Mouse (Mus musculus): ENCODE measurements around the gene Cd27.
"Not testable (repeated sequence)": the region's sequence is repeated elsewhere in the genome, so short reads cannot be mapped to it uniquely, and the experiment has no call there.

The Cd27 gene

DNA sequence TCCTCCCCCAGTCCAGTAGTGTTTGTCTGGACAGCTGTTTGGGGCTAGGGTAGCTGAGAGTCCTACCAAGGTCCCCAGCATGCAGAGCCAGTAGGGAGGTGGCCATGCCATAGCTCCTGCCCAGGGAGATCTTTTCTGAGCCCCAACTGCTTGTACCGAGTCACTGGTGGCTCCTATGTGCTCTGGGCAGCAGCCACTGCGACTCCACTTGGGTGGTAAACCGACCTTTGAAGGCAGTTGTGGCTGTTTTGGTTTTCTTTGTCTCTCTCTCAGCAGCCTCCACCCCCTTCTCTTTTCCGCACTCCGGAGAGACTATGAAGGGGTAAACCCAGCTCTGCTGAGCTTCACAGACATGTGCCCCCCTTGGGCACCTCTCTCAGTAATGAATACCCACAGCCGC is at the start of gene Cd27:
Gene Cd27, minus strand, starts transcription at position 229 of the 400 bp plus-strand sequence.
- DNase-seq, result no peak

DNA sequence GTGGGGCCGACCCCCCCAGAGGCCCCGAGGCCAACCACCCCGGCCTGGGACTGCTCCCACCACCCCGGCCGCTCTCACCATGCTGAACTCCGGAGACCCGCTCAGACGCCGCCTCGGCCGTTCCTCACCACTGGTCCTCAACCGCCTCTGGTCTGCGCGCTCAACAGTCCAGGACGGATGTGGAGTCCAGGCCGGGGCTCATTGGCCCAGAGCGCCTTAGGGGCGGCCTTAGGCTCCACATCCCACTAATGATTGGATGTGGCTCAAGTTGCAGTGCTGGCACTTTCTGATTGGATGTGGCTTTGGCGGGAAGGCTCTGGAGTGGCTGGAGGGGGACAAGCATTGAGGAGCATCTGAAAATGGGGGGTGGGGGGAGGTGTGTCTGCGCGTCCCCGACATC is 49.1 kb upstream of the Cd27 start, which contains the start of gene Tuba3a:
Gene Tuba3a, minus strand, starts transcription at position 153 of the 400 bp plus-strand sequence.
- DNase-seq, result no peak

DNA sequence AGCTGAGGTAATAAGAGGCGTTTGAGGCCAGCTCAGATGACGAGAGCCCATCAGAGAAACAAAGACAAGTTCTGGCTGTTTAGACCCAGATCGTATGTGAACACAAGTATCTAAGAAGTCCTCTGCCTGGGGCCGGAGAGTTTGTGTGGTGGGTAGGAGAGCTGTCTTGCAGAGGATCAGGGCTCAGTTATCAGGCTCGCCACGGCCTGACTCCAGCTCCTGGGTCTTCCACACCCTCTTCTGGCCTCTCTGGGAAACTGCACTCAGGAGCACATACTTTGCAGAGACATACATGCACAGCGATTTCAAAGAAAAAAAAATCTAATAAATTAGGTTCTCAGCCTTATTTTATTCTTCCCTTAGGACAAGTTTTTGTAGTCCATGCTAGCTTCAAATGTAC is 47.9 kb upstream of the Cd27 start:
- no peak for DNase-seq

DNA sequence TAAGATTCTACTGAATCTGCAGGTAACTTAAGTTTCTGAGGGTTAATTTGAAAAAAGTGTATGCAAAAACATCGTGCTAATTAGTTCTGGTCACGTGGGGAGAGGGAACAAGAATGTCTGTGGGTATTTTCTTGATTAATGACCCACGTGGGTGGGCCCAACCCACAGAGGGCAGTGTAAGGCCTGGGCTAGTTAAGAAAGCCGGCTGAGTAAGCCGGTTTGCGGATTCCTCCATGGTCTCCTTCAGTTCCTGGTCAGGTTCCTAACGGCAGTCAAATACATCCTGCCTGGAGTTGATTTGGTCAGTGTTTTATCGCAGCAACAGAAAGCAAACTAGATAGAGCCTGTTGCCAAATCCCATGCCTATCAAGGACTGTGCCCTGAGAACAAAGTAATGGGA is 47.4 kb upstream of the Cd27 start:
- DNase-seq, result no peak

DNA sequence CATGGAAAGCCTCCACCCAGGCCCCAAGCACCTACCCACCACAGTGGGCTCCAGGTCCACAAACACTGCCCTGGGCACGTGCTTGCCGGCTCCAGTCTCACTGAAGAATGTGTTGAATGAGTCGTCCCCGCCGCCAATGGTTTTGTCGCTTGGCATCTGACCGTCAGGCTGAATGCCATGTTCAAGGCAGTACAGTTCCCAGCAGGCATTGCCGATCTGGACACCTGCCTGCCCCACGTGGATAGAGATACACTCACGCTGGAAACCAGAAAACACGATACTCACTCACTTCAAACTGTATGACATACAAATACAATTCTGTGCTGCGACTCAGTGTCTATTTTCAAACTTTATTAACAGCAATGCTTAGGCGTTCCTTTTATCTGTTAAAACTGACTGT is 45.9 kb upstream of the Cd27 start:
- not testable (repeated sequence) for DNase-seq

DNA sequence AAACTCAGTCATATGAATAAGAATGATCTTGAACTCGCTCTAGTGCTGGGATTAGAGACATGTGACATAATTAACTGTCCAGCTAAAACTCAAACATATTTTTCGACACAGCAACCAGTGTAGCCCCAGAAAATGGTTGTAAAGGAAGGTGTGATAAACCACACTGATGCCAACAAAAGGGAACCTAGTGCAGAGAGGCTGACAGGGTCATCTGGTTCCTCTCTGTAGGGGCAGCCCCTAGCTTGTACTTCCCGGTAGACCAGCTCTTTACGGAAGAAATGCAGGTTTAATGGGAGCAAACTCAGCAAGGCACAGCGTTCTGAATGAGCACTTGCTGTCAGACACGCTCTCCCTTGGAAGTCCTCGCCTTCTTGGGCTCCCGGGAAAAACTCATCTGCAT is 42.9 kb upstream of the Cd27 start:
- no peak for DNase-seq

DNA sequence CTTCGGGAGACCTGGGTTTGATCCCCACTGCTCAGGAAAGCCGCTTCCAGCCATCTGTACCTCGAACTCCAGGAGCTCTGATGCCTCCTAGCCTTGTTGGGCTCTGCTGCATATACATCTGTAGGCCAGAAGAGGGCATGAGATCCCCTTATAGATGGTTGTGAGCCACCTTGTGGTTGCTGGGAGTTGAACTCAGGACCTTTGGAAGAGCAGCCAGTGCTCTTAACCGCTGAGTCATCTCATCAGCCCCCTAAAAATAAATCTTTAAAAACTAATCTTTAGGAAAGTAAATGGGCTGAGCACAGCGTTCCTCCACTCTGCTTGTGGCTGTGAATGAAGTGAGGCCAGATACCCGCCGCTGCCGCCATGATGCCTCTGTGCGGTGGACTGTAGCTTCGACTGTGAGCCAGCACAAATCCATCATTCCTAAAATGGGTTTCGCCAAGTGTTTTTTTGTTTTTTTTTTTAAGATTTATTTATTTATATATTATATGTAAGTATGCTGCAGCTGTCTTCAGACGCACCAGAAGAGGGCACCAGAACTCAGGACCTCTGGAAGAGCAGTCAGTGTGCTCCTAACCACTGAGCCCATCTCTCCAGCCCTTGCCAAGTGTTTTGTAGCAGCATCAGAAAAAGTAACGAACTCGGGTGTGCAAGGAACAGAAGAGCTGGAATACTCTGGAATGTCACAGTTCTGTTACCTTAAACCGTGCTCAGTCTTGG is 38.2 kb upstream of the Cd27 start:
- DNase-seq, result peak; percentile 45

DNA sequence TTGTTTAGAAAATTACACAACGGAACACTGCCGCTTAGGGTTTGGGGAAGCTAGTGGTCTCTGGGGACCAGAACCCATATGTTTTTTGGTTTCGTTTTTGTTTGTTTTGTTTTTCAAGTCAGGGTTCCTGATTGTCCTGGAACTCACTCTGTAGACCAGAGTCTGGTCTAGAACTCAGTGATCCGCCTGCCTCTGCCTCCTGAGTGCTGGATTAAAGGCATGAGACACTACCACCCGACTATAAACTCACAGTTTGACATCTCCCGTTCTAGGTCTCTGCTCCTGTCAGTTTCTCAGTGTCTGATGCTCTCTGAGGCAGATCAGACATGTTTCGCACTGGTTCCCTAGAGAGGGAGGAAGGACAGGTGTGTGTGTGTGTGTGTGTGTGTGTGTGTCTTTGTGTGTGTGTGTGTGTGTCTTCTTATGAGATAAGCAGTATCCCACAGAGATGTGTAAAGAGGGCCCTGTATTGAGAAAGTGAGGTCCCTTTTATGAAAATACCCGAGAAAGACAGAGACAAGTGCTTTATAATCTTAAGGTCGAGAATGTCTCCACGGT is 35.5 kb upstream of the Cd27 start:
- DNase-seq, result no peak

DNA sequence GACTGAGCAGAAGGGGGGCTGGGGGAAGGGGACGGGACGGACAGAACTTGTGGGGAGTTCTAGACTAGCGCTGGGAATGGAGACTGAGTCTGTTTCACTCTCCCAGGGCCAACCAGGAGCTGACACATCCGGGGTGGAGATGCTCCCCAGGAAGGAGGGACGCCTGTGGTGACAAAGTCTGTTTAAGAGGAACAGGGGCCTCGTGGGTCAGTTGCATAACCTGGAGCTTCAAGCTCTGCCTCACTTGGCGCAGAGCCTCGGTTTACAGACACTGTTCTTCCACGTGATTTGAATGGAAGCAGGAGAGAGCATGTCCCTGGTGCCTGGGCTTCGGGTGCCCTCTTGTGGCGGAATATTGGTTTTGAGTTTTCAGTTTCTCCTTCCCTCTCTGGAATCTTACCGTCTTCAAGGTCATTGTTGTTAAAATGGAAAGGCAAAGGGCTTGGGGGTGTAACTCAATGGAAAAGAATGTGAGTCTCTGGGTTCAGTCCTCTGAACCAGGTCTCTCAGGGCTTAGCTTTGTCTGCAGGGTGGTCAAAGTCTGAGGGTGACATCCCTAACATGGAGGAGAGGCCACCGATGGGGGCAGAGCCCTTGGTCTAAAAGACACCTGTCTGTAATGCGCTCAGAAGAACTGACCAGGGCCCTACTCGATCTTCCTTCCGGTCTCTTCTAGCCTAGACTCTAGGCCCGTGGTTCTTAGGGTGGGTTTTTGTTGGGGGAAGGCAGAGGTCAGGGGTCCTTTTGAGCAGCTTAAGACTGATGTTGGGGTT is 34.8 kb upstream of the Cd27 start:
- DNase-seq, result peak; percentile 88

DNA sequence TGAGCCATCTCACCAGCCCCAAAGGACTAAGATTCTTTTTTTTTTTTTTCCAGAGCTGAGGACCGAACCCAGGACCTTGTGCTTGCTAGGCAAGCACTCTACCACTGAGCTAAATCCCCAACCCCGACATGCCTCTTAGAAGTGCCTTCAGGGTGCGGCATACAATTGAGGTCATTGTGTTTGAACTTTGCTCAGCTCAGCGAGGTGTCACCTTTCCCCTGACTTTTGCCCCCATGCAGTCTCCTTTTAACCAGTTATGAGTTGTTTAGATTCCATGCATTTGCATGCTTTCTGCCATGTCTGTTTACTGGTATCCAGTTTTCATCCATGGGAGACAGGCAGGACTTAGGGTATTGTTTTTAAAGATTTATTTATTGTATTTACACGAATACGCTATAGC is 32.0 kb upstream of the Cd27 start:
- DNase-seq, result no peak

DNA sequence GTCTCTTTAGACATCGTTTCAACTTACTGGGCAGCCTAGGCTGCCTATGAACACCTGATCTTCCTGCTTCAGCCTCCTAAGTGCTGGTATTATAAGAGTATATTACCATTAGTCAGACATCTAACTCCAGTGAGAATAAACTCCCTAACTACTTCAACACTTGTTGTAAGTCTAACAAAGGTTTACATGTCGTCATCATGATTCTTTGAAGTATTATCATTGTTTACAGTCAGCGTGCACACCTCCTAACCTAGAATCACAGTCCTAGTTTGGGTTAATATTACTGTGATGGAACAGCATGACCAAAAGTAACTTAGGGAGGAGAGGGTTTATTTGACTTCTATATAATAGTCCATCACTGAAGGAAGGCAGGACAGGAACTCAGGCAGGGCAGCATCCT is 30.7 kb upstream of the Cd27 start:
- no peak for DNase-seq

DNA sequence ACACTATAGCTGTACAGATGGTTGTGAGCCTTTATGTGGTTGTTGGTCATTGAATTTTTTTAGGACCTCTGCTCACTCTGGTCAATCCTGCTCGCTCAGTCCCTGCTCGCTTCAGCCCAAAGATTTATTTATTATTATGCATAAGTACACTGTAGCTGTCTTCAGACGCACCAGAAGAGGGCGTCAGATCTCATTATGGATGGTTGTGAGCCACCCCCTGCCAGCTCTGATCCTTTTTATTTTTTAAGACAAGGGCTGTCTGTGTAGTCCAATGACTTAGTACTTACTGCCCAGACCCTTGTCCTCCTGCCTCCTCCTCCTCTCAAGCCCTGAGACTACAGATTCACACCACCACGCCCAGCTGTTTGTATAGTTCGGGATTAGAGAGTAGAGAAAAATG is 29.8 kb upstream of the Cd27 start:
- DNase-seq, result not testable (repeated sequence)

DNA sequence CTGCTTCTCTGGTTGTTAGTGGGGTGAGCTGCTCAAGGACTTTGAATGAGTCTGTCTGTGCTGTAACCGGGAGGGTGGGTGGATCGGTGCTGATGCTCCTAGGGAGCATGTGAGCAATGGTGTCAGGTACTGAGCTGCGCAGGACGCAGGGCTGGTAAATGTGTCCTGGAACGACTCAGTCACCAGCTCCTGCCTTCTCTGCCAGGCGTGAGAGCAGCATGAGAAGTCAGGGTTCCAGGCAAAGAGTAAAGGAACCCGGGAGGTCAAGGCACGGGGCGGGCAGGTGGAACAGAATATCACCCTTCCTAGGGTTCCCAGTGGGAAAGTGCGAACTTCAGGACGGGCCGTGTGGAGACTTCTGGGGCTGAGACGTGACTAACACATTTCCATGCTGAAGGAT is 29.3 kb upstream of the Cd27 start:
- DNase-seq, result no peak

DNA sequence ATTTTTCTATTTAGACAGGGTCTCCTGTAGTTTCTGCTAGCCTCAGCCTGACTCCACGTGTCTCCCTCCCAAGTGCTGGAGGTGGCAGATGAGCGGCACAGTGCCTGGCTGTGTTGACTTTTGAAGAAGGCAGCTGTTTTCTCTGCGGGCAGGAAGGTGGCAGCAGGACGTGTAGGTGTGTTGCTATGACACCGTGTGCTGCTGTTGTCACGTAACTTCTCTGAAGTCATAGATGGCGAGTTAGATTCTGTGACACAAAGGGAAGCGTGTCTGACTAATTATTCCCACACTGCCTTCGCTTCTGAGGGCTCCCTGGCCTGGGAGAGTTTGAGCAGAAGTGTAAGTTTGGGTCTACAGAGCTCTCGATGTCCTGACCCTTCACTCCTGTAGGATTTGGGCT is 28.4 kb upstream of the Cd27 start:
- no peak for DNase-seq

DNA sequence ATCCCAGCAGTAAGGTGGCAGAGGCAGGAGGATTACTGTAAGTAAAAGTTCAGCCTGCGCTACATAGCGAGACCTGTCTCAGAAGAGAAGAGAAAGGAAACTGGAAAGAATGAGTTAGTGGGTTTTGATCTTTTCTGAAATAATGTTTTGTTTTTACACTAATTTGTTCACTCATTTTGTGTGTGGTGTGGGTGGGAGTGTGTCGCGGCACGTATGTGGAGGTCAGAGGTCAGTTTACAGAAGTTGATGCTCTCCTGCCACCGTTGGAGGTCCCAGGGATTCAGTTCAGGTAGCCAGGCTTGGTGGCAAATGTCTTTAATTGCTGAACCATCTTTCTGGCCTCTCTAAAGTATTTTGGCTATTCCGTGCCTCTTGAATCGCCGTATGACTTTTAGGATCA is 27.4 kb upstream of the Cd27 start:
- no peak for DNase-seq

DNA sequence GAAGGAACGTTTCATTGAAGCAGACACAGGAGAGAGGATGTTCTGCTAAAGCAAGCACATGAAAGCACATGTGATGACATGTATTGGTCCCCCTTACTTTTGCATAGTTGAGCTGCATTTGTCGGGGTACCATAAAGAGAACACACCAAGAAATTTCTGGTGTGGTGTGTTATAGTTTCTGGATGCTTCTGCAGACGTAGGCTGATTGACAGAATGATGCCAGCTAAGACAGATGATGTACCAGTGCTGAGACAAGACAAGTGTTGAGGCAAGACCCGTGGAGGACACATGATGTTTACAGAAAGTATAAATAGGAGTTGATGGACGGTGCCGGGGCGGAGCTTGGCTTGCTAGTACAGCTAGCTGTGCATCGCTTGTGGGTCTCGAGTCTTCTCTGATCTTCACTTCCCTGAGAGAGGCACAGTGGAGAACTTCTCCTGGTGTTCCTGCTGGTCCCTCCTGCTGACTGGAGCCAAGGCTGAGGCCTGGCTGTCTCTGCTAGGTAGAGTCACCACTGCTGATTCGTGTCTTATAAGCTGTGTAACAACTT is 23.3 kb upstream of the Cd27 start:
- DNase-seq, result no peak

DNA sequence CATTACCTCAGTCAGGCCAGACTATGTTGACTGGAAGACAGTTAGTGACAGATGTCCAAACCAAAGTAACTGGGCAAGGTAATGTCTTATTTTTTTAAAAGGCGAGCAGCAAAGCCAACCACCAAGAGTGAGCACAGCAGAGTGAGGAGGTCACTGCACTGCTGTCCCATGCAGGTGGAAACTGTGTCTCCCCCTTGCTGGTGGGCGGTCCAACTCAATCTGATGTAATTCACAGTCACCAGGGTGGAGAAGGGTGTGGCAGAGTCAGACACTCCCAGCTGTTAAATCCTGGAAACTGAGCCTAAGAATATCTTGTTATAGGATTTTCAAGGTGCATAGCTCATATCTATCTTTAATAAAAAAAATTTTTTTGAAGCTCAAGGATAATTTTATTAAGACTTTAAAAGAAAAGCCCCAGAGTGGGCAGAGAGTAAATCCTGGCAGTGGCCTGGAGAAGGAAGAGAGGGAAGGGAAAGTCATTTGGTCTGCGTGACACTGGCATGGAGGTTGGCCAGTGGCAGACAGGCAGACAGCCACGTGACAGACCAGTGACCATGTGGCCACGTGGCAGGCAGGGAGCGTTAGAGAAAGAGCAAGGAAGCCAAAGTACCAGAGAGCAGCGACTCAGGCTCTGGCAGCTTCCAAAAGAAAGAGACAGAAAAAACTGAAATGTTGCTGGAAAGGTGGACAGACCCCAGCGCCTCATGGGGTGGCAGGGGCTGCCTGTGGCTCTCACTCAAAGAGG is 19.6 kb upstream of the Cd27 start:
- DNase-seq, result no peak

DNA sequence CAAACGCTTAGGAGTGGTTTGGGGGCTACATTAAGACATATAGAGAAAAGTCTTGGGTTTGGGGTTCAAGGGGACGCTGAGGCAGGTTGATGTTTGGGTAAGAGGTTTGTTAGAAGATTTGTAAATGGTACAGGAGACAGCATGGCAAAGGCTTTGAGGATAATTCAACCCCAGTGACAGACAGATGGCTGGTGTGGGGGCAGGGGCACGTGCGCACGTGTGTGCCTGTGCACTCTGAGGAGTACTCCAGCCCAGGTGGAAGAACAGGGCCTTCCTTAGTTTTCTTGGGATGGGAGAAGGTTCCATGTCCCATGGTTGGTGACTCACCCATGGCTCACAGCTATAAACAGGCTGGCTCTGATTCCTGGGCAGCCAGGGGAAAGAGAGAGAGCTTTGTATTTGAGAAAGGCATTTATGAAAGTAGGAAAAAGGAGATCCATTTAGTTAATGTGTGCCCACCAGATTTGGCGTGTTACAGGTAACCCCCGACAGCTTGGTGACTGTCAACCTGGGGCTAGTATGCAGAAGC is 18.8 kb upstream of the Cd27 start:
- DNase-seq, result no peak

DNA sequence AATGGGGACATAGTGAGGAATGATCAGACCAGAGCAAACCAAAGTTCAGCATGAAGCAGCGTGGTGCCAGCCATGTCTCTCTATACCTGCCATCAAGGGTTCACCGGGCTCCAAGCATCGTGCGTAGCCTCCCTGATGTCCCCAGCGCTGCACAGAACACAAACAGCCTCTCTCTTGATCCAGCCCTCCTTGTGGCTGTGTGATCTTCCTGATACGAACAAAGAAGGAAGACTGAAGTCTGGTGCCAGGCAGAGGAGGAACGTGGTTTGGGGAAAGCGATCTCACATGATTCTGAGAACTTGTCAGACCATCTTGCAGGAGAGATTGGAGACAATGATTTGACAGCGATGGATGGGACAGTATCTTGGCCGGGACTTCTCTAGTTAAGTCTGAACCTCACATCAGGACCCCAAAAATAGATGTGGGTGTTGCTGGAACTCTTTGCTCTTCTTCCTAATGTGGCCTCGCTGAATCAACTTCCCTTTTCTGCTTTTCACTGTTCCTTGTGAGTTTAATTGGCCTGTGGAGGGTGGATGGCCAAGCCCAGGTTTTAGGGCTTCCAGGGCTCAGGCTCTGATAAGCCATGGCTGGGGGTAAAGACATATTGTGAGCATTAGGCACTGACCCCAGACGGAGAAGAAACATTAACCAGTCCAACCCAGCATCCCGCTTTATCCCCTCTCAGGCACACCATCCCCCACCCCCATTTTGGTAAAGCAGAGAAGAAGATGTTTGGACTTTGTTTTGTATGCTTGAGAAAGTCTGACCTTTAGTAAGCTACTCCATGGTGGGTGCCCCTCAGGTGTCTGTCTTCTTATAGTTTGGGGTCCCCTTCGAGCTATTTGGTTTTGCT is 17.3 kb upstream of the Cd27 start:
- DNase-seq, result no peak

DNA sequence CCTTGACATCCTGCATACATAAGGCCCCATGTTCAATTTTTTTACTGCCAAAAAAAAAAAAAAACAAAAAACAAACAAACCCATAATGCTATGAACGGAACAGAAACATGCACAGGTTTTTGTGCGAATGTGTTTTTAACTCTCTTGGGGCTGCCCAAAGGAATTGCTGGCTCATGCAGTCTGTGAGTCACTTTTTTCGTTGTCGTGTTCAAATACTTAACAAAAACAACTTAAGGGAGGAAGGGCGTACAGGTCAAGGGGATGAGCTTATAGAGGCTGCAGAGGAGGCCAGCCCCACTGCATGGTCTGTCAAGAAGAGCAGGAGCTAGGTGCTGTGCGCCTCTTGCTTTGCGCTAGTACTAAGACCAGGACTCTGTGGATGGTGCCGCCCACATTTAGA is 15.9 kb upstream of the Cd27 start:
- no peak for DNase-seq

DNA sequence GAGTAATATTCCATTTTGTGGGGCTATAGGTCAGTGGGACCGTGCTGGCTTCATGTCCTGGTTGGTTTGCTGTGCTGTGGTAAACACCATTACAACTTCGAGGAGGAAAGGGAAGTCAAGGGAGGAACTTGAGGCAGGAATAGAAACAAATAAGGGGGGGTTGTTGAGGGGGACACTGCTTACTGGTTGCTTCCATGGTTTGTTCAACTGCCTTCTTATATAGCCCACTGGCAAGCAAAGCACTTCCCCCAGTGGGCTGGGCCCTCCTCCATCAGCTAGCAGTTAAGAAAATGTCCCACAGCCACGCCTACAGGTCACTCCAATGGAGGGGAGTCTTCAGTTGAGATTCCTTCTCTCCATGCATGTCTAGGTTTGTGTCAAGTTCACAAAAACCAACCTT is 15.5 kb upstream of the Cd27 start:
- no peak for DNase-seq

DNA sequence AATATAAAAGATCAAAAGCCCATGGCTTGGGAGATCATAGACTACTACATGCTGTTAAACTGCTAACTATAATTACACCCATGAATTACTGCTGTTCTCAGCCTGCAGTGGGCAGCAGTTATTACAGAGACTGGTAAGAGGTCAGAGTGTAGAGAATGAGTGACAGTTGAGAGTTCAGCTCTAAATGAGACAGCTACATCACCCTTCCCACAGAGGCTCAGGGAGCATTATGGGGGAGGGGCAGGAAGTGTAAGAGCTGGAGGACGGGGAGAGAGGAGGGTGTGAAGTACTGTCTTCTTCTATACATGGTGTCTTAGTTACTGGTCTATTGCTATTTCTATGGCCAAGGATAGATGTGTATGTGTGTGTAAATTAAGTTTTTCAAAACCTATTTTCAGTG is 7.7 kb upstream of the Cd27 start:
- no peak for DNase-seq

Measured in embryo, embryonic 11 days (tissue).